Mouse (Mus musculus): ENCODE data around the gene Ergic1.

Ergic1 gene

DNA sequence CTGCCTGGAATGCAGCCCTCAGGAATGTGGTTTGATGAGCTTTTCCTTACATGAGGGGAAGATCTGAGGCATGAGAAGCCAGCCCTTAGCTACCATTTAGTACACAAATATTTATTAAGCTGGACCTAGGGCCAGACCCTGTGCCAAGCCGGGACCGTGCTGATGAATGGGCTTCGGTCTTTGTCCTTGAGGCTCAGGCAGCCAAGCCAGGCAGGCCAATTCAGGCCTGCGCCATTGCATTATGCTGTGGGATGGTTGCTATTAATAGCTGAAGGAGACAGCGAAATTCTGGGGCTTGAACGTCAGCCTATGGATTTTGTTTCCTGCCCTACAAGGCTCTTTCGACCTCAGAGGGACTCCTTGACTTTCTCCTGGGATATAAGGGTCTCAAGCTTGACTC lies 50.0 kb downstream of the Ergic1 start:
- DNase-seq (ENCODE audit: low read depth, low spot score): no peak

DNA sequence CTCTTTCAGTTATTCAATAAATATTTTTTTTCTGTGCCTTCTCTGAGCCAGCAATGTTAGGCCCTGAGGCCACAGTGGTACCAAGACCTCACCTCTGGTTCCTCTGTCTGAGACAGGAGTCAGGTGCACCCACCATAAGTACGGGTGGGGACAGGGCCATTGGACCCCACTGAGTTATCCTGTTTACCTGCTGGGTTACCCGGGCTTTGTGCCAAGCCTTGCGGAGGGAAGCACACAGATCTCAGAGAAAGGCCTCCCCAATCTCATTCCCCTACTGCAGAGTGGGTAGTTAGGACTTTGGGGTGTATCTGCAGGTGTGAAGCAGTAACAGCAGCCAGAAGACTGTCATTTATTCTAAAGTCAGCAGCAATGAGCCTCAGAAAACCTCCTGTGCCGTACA lies 50.6 kb downstream of the Ergic1 start:
- no peak for DNase-seq (ENCODE audit: low read depth, low spot score)
- Histone ChIP-seq H3K27me3 (ENCODE audit: control insufficient read depth, insufficient read depth, low read length, poor library complexity, severe bottlenecking) (no peaks in the 10 kb centered on the region), H3K36me3 (ENCODE audit: control insufficient read depth, insufficient read depth, low read length, poor library complexity, severe bottlenecking) (no peaks in the 10 kb centered on the region)

More for the DNA sequence above, 50.0 kb downstream of the Ergic1 start:
- no peaks in the 10 kb centered on the region for H3K27me3 ChIP-seq (ENCODE audit: control insufficient read depth, insufficient read depth, low read length, poor library complexity, severe bottlenecking)
- H3K36me3 ChIP-seq (ENCODE audit: control insufficient read depth, insufficient read depth, low read length, poor library complexity, severe bottlenecking): no peaks in the 10 kb centered on the region

DNA sequence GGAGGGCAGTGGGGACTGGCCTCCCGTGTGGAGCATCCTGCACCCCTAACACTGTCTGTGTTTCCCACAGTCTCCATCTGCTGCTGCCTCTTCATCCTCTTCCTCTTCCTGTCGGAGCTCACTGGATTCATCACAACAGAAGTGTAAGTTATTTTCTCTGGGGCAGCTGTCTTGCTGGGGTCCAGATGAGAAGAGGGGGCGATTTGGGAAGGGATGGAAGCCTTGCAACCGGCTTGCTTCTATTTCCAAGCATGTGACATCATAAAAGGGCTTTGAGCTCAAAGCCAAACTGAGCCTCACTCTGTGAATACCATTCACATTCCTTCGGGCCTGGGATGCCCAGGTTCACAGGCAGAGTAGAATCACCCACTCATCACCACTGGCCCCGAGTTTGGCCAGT lies 53.0 kb downstream of the Ergic1 start:
- no peaks in the 10 kb centered on the region for H3K36me3 ChIP-seq (ENCODE audit: control insufficient read depth, insufficient read depth, low read length, poor library complexity, severe bottlenecking)
- no peak for DNase-seq (ENCODE audit: low read depth, low spot score)

DNA sequence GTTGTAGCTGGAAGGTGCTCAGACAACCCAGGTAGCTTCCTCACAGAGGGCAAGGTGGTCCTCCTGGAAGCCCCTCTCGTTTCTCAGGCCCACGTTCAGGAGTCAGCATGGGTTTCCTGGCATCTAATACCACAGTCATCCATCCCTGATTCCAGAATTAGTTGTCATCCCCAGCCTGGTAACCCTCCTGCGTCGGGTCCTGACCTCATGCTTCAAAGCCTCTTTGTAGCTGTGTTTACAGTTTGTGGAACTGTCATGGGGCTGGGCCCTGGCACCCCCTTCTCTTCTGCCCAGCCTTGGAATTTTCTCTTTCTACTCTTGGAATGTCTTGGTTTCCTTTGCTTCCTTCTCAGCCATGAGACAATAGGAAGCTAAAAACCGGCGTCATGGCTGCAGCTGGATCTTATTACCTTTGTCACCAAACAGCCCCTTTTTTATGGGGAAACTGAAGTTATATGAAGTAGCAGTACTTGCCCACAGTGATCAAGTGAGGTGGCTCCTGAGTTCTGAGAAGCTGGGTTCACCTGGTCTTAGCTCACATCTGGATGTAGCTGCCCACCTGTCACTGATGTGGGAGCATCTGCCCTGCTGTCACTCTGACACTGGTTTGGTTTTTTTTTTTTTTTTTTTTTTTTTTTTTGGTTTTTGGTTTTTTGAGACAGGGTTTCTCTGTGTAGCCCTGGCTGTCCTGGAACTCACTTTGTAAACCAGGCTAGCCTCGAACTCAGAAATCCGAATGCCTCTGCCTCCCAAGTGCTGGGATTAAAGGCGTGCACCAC lies 53.6 kb downstream of the Ergic1 start:
- Histone ChIP-seq H3K36me3 (ENCODE audit: control insufficient read depth, insufficient read depth, low read length, poor library complexity, severe bottlenecking) (no peaks in the 10 kb centered on the region), H3K27me3 (ENCODE audit: control insufficient read depth, insufficient read depth, low read length, poor library complexity, severe bottlenecking) (no peaks in the 10 kb centered on the region)
- no peak for DNase-seq (ENCODE audit: low read depth, low spot score)

More for the DNA sequence above, 53.0 kb downstream of the Ergic1 start:
- H3K27me3 ChIP-seq (ENCODE audit: control insufficient read depth, insufficient read depth, low read length, poor library complexity, severe bottlenecking): no peaks in the 10 kb centered on the region

DNA sequence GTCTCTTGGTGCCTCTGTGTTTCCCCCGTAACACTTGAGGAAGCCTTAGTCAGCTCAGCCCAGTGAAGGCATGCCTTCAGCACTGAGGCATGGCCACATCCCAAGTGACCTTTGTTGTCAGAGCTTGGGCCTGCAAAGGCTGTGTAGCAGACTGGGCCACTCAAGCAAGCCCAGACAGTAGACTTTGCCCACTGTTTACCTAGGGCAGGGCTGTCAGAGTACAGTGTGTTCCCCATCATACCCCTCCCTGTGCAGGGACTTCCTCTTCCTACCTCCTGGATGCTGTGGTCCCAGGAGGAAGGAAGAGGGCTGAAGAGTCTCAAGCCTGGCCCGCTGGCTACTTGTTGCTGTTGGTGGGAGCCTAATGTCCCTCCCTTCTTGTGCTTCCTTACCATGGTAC lies 55.4 kb downstream of the Ergic1 start:
- no peak for DNase-seq (ENCODE audit: low read depth, low spot score)
- Histone ChIP-seq H3K27me3 (ENCODE audit: control insufficient read depth, insufficient read depth, low read length, poor library complexity, severe bottlenecking) (no peaks in the 10 kb centered on the region), H3K36me3 (ENCODE audit: control insufficient read depth, insufficient read depth, low read length, poor library complexity, severe bottlenecking) (no peaks in the 10 kb centered on the region)

DNA sequence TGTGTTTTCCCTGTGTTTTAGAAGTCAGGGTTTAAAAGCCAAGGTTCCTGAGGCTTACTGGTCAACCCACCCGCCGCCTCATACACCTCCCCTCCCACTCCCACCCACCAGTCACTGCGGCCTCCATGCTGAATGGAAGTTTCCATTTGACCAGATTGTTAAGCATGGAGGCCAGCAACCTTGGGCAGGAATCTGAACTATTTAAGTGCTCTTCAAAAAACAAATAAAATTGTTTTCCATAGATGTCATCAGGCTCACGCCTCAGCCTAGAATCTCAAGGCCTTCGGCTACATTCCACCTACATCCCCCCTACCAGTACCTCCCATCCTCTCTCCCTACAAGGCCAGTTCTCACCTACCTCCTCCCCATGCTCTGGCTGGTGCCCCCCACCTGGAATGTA lies 57.2 kb downstream of the Ergic1 start:
- H3K27me3 ChIP-seq (ENCODE audit: control insufficient read depth, insufficient read depth, low read length, poor library complexity, severe bottlenecking): no peaks in the 10 kb centered on the region
- no peak for DNase-seq (ENCODE audit: low read depth, low spot score)
- no peaks in the 10 kb centered on the region for H3K36me3 ChIP-seq (ENCODE audit: control insufficient read depth, insufficient read depth, low read length, poor library complexity, severe bottlenecking)

DNA sequence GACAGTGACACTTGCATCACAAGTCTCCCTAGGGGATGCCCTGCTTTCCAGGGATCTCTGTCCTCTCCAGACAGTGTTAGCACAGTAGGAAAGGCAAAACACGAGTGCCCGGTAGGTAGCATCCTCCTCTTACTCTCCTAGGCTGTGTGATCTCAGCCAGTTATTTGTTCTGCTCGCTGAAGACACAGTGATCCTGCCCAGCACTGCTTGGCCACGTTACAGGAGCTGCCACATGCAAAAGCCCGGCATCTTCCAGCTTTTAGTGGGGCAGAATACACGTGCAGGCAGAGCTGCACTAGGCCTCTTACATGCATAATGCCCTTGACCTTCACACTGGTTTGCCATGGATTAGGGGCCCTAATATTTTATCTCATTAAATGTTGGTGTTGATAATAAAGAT lies 58.3 kb downstream of the Ergic1 start:
- DNase-seq (ENCODE audit: low read depth, low spot score): no peak
- H3K27me3 ChIP-seq (ENCODE audit: control insufficient read depth, insufficient read depth, low read length, poor library complexity, severe bottlenecking): no peaks in the 10 kb centered on the region
- H3K36me3 ChIP-seq (ENCODE audit: control insufficient read depth, insufficient read depth, low read length, poor library complexity, severe bottlenecking): no peaks in the 10 kb centered on the region

DNA sequence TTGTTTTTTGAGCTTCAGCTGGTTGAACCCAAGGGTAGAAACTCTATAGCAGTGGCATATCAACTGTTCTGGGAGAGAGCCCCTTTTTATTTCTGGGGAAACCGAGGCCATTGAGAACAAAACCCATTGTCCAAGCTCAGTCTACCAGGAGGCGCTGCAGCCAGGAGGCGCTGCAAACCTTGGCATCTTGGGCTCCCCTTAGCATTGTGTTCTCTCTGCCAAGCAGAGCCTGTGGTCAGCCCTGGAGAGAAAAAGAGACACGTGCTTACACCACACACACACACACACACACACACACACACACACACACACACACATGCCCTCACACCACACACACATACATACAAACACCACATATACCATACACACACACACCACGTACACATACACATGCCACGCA lies 59.0 kb downstream of the Ergic1 start:
- no peaks in the 10 kb centered on the region for H3K27me3 ChIP-seq (ENCODE audit: control insufficient read depth, insufficient read depth, low read length, poor library complexity, severe bottlenecking)
- no peaks in the 10 kb centered on the region for H3K36me3 ChIP-seq (ENCODE audit: control insufficient read depth, insufficient read depth, low read length, poor library complexity, severe bottlenecking)
- DNase-seq (ENCODE audit: low read depth, low spot score): no peak

DNA sequence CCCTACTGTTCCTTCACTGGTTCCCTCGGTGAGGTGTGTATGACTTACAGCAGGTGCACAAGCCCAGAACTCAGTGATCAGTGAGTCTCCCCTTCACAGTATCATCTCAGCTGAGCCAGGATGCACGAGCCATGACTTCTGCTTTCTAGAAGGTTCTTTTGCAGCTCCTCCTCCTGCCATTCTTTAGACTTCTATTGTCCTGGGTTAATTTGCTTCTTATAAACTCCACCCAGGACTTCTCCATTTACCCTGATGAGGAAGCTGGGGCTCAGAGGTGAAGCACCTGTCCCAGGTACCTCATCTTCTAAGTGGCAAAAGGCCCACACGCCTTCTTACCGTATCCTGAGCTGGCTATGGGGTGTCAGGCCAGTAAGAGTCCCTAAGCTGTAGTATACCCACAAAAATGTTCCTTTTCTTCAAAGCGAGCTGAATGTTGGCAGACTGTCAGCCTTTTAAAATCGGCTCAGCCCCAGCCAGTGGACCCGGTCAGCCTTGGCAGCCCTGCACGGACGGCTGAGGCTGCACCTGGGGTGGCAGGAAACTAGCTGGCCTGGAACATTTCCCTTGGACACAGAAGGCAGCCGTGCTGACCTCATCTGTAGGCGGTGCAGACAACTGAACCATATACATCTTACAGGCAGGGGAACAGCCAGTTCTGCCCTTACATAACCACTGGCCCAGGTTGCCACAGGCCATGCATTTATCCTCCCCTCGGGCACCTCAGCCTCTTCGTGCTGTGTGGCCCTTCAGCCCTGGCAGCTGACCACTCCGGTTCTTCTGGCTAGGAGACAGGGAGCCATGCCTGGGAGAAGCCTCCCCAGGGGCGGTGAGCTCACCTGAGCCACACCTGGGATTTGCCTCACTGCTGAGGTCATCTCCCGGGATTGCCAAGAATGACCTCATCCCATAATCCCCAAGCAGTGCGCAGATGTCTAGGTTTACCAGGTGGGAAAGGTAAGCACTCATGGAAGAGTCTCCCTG lies 59.8 kb downstream of the Ergic1 start:
- H3K27me3 ChIP-seq (ENCODE audit: control insufficient read depth, insufficient read depth, low read length, poor library complexity, severe bottlenecking): no peaks in the 10 kb centered on the region
- H3K36me3 ChIP-seq (ENCODE audit: control insufficient read depth, insufficient read depth, low read length, poor library complexity, severe bottlenecking): no peaks in the 10 kb centered on the region; the same call in 1 of the 2 replicates
- DNase-seq (ENCODE audit: low read depth, low spot score): peak; percentile 83

DNA sequence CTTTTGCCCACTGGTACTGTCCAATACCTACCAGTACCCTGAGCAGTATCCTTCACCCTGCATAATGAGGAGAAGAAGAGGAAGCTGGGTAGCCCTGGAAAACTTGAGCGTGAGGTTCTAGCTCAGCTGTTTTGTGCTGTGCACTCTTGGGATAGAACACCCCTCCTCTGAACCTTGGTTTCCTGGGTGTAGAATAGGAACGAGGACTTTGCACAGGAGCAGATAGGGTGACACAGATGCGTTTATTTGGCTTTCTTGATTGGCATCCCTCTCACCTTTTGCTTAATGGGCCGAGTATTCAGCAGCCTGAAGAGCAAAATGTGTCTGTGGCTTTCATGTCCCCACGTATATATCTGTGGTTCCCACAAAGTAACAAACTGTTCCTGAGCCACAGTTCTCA lies 60.6 kb downstream of the Ergic1 start:
- DNase-seq (ENCODE audit: low read depth, low spot score): no peak
- Histone ChIP-seq H3K36me3 (ENCODE audit: control insufficient read depth, insufficient read depth, low read length, poor library complexity, severe bottlenecking) (no peaks in the 10 kb centered on the region; the same call in 1 of the 2 replicates), H3K27me3 (ENCODE audit: control insufficient read depth, insufficient read depth, low read length, poor library complexity, severe bottlenecking) (no peaks in the 10 kb centered on the region)

DNA sequence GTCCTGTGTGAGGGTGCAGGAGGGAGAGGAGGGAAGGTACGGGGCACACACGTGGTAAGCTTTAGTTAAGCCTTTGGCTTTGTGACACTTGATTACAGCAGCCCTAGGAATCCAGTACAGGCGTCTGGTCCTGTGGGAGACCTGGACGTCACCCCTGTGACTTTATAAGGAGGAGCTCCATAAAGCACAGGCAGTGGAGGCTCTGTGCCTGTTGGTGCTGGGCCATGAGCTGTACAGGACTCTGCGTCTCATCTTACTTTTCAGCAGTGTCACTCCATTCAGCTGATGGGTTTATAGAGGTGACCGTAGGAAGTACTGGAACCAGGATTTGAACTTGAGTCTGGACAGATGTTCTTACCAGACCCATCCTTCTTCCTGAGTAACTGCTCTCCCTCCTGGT lies 62.7 kb downstream of the Ergic1 start:
- Histone ChIP-seq H3K27me3 (ENCODE audit: control insufficient read depth, insufficient read depth, low read length, poor library complexity, severe bottlenecking) (no peaks in the 10 kb centered on the region), H3K36me3 (ENCODE audit: control insufficient read depth, insufficient read depth, low read length, poor library complexity, severe bottlenecking) (no peaks in the 10 kb centered on the region; the same call in 1 of the 2 replicates)
- DNase-seq (ENCODE audit: low read depth, low spot score): no peak

DNA sequence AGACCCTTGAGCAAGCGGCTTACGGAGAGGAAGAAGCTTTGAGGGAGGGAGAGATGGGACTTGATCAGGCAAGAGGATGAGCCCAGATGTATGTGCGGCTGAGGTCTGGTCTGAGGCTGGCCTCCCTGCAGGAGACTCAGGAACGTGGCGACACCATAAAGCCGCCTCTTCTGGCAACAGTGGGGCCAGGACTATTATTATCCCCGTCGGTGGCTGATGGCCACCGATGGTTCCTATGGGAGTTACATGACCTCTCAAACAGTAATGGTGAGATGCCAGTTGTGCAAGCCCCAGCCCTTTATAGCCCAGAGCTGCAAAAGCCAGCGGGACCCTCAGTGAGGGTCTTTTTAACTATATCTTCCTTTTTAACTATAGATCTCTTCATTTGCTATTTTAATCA lies 63.7 kb downstream of the Ergic1 start:
- Histone ChIP-seq H3K27me3 (ENCODE audit: control insufficient read depth, insufficient read depth, low read length, poor library complexity, severe bottlenecking) (no peaks in the 10 kb centered on the region), H3K36me3 (ENCODE audit: control insufficient read depth, insufficient read depth, low read length, poor library complexity, severe bottlenecking) (no peaks in the 10 kb centered on the region; the same call in 1 of the 2 replicates)
- DNase-seq (ENCODE audit: low read depth, low spot score): no peak

DNA sequence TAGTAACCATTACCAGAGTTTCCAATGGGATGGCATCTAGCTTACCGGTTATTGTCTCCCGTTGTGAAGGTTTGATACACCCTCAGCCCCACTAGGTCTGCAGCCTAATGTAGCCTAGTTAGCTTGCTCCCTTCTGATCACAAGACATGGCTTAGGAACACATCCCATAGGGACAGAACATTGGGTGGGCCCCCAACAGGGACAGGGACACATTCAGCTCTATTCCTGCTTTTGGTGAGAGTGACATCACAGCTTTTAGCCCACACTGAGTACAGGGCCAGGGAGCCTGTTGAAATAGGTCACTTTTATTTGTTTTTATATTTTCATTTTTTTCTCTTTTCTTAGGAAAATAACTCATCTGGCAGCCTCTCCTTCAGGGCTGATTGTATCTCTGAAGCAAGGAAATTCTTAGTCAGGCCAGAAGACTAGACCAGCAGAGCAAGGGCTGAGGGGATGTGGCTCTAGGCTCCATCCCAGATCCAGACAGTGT lies 64.3 kb downstream of the Ergic1 start:
- DNase-seq (ENCODE audit: low read depth, low spot score): no peak
- Histone ChIP-seq H3K36me3 (ENCODE audit: control insufficient read depth, insufficient read depth, low read length, poor library complexity, severe bottlenecking) (no peaks in the 10 kb centered on the region; the same call in 1 of the 2 replicates), H3K27me3 (ENCODE audit: control insufficient read depth, insufficient read depth, low read length, poor library complexity, severe bottlenecking) (no peaks in the 10 kb centered on the region)

DNA sequence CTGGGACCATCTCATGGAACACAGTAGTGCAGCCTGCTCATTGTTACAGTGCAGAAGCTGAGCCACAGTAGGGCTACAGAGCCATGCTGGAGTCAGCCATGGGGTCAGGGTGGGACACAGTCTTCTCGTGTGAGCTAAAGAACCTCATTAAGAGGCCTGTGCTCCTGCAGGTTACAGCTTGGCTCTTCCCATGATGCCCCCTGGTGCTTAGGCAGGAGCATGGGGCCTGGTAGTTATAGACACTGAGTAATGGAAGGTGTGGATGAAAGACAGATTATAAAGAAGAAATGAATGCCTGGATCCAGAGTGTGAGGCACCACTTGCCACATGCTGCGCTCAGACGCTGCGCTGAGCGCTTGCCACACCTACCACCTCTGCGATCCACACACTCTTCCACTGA lies 67.2 kb downstream of the Ergic1 start:
- DNase-seq (ENCODE audit: low read depth, low spot score): no peak
- Histone ChIP-seq H3K27me3 (ENCODE audit: control insufficient read depth, insufficient read depth, low read length, poor library complexity, severe bottlenecking) (no peaks in the 10 kb centered on the region), H3K36me3 (ENCODE audit: control insufficient read depth, insufficient read depth, low read length, poor library complexity, severe bottlenecking) (no peaks in the 10 kb centered on the region; the same call in 1 of the 2 replicates)

DNA sequence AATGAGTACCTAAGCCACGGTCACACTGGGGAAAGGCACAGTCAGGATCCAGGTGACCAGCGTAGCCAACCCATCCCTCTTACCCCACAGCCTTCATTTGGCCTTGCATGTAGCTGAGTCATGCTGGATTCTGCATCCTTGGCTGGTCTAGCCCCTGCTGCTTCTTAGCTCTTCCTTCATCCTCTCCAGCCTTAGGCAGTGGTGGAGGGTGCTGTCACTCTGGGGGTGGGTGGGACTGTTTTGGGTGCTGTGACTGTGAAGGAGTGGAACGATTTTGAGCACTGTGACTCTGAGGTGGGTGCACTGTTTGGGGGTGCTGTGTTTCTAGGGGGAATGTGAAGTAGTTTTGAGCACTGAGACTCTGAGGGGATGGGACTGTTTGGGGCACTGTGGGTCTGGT lies 67.6 kb downstream of the Ergic1 start:
- no peaks in the 10 kb centered on the region; the same call in 1 of the 2 replicates for H3K36me3 ChIP-seq (ENCODE audit: control insufficient read depth, insufficient read depth, low read length, poor library complexity, severe bottlenecking)
- DNase-seq (ENCODE audit: low read depth, low spot score): no peak
- H3K27me3 ChIP-seq (ENCODE audit: control insufficient read depth, insufficient read depth, low read length, poor library complexity, severe bottlenecking): no peaks in the 10 kb centered on the region

Data from splenic B cell, adult 2 months (primary cell).